Mouse (Mus musculus) forebrain, embryonic 13.5 days (tissue): Measurements from ENCODE around the gene Smpd3. TPM values are rescaled to one million over a fixed set of nuclear protein-coding genes. Genes with fewer than 3 reads are reported as not detected.
A peak's percentile ranks its signal among the peaks of the same experiment; 100 is the strongest.

Source experiments
- ATAC-seq: fragments of 200-750 bp; cut with Nextera tagmentation; 2 replicates; pipeline ENCODE4 v1.8.0; 2017
- H3K27ac ChIP-seq: fragments of 300-500 bp; sonication (generic); 2 replicates; pipeline ENCODE4 v1.5.1; 2015; ENCODE audit warnings: inconsistent platforms, mild to moderate bottlenecking, moderate library complexity
- H3K27me3 ChIP-seq: fragments of 300-500 bp; sonication (generic); 2 replicates; pipeline ENCODE4 v1.6.1; 2015; ENCODE audit warnings: mild to moderate bottlenecking, inconsistent platforms
- H3K36me3 ChIP-seq: fragments of 300-500 bp; sonication (generic); 2 replicates; pipeline ENCODE4 v1.6.1; 2015; ENCODE audit warnings: mild to moderate bottlenecking, inconsistent platforms; ENCODE audit not compliant: poor library complexity, severe bottlenecking
- H3K4me1 ChIP-seq: fragments of 300-500 bp; sonication (generic); 2 replicates; pipeline ENCODE4 v1.6.1; 2015; ENCODE audit warnings: inconsistent platforms
- H3K4me2 ChIP-seq: fragments of 300-500 bp; sonication (generic); 2 replicates; pipeline ENCODE4 v1.6.1; 2015; ENCODE audit warnings: inconsistent platforms, mild to moderate bottlenecking, moderate library complexity
- H3K4me3 ChIP-seq: fragments of 300-500 bp; sonication (generic); 2 replicates; pipeline ENCODE4 v1.5.1; 2015; ENCODE audit warnings: mild to moderate bottlenecking, inconsistent platforms
- H3K9ac ChIP-seq: fragments of 300-500 bp; sonication (generic); 2 replicates; pipeline ENCODE4 v1.6.1; 2015; ENCODE audit warnings: mild to moderate bottlenecking, inconsistent platforms
- H3K9me3 ChIP-seq: fragments of 300-500 bp; sonication (generic); replicated peaks from 2 replicates; pipeline ENCODE4 v1.6.1; 2016; ENCODE audit warnings: inconsistent platforms
- WGBS: fragments of 180-500 bp; shearing (Covaris S2); methylation state at CpG from one replicate; pipeline ENCODE4 v1.1.7; 2015; 5-methylcytosine and 5-hydroxymethylcytosine counted together
- polyA plus RNA-seq: library from polyadenylated mRNA; unstranded; fragments of >200 nt; fragmentation: Nextera tagmentation; extraction: Ambion mirVana; gene quantifications from 2 replicates; pipeline ENCODE4 v1.2.1, GENCODE M21; 2015

Smpd3 gene
- polyA plus RNA-seq, 1 experiment from 2014 or later, result 31.4 TPM

- peak overlapping the region; percentile 92 for H3K9ac ChIP-seq
- peak overlapping the region; percentile 86 for H3K4me2 ChIP-seq
- H3K4me3 ChIP-seq, result peak overlapping the region; percentile 86
- peaks cover 20% of the 10 kb centered on the region for H3K4me1 ChIP-seq
- H3K36me3 ChIP-seq, result peaks cover 50% of the 10 kb centered on the region
- under 1% methylated on average over 35 of the region's 35 CpGs for WGBS
- peak; percentile 79 for ATAC-seq
- peak overlapping the region; percentile 94 for H3K27ac ChIP-seq
- no peaks in the 10 kb centered on the region for H3K27me3 ChIP-seq
- H3K9me3 ChIP-seq, result no peaks in the 10 kb centered on the region
Measured at GRCm38 (mm10) chr8:106210035-106210731, 127.6 kb downstream of the Smpd3 start.

Other genes starting within 250 kb of the Smpd3 start
- 0.16 and 0.23 TPM in 2 replicates for gene Esrp2, start 201.0 kb downstream of the Smpd3 start, polyA plus RNA-seq
- 12.9 and 14.3 TPM in 2 replicates for gene Pla2g15, start 187.6 kb downstream of the Smpd3 start, polyA plus RNA-seq
- 77.2 and 77.9 TPM in 2 replicates for gene Slc7a6, start 169.1 kb downstream of the Smpd3 start, polyA plus RNA-seq
- 37.8 and 39.5 TPM in 2 replicates for gene Slc7a6os, start 127.1 kb downstream of the Smpd3 start, polyA plus RNA-seq
- 50.4 and 57.8 TPM in 2 replicates for gene Prmt7, start 127.1 kb downstream of the Smpd3 start, polyA plus RNA-seq
- 41.4 and 46.0 TPM in 2 replicates for gene Zfp90, start 77.3 kb upstream of the Smpd3 start, polyA plus RNA-seq
- not detected in 2 replicates for gene 6030452D12Rik, start 162.5 kb upstream of the Smpd3 start, polyA plus RNA-seq
- 0.53 and 0.63 TPM in 2 replicates for gene Cdh3, start 172.9 kb upstream of the Smpd3 start, polyA plus RNA-seq
- gene Gm10073, start 235.5 kb upstream of the Smpd3 start, polyA plus RNA-seq, result 6.9 and 9.8 TPM in 2 replicates